Mouse (Mus musculus): Measurements from ENCODE around the gene Lsr.

The Lsr gene

DNA sequence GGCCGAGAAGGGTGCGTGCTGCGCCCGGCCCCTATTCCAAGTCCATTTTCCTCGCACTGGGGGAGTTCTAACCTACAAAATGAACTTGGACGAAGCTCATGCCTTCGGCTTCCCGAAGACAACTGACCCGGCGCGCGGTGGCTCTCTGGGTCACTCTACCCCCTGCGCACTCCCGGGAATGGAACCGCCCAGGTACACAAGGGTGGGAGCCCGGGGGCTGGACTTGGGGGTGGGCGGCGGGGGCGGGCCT is at the start of gene Lsr:
Gene Lsr, minus strand, starts transcription at position 214 of the 250 bp plus-strand sequence.
- DNase-seq (ENCODE audit: low read depth, low spot score) = no peak

- DNase-seq (ENCODE audit: low read depth, low spot score) = no peak
These were observed 44.0 kb upstream of the Lsr start for GRCm38 (mm10) chr7:31017104-31017901.

DNA sequence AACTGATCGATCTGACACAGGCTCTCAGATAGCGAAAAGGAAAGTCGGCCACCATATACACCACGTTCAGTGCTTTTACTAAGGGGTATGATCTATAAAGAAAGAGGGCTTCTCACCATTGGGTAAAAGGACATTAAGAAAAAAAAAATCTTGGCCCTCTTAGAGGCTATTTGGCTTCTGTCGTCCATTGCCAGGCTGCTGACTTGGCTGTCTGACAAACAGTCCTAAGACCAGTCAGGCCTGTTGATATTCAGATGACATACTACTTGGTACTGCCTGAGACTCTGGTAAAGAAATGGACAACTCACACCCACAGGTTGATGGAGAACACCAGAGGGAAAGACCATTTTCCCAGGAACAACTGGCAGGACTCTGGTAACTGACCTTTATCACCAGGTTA is 39.7 kb upstream of the Lsr start:
- no peak for DNase-seq (ENCODE audit: low read depth, low spot score)

GRCm38 (mm10) chr7:31008889-31009288 is 35.6 kb upstream of the Lsr start:
- no peak for DNase-seq (ENCODE audit: low read depth, low spot score)

DNA sequence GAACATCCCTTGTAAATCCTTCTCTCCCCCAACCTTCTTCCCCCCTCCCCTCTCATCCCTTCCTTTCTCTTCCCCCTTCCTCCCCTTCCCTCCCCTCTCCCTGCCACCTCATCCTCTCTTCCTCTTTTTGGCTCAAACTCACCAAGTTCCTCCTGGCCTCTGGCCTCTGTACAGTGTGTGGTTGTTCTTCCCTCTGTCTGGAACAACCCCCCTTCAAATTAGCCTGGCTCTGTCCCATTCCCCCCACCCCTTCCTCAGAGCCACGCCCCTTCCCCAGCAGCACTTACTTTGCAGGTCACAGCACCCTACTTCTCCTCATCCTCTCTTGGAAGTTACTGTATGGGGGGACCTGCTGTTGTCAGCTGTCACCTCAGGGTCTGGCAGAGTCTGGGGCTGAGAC is 34.9 kb upstream of the Lsr start:
- DNase-seq (ENCODE audit: low read depth, low spot score) = no peak

DNA sequence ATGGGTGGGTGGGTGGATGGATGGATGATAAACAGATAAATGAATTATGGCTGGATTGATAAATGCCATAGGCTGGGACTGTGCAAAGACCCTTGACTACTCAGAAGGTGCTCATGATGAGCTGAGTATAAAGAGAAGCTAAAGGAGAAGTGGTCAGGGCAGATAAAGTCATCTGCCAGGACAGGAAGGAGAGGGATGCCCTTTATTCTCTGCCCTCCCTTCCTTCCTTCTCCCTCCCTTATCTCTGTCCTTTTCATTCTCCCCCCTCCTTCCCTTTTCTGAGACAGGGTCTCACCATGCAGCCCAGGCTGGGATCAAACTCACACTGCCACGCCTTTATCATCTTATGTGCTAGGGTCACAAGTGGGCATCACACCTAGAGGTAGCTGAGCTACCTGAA is 34.5 kb upstream of the Lsr start:
- no peak for DNase-seq (ENCODE audit: low read depth, low spot score)

GRCm38 (mm10) chr7:31002650-31003049 is 29.4 kb upstream of the Lsr start:
- no peak for DNase-seq (ENCODE audit: low read depth, low spot score)

GRCm38 (mm10) chr7:31000505-31001020 is 27.3 kb upstream of the Lsr start:
- peak; percentile 8 for DNase-seq (ENCODE audit: low read depth, low spot score)

GRCm38 (mm10) chr7:30996491-30996890 is 23.2 kb upstream of the Lsr start:
- no peak for DNase-seq (ENCODE audit: low read depth, low spot score)

DNA sequence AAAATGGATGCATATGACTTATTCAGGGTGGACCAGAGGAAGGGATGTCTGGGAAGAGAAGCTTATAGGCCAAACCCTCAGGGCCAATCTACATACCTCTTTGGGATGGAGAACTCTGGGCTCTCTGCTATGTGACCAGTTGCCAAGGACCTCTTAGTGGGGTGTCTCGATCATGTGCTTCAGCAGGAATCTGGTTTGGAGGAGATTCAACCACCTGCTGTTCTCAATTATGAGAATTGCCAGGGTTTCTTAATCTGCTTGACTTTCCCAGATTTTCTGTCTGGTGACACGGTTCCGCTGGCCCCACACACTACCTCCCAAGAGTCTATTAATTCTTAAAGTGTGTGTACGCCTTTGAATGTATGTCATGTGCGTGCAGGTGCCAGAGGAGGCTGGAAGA is 20.7 kb upstream of the Lsr start:
- no peak for DNase-seq (ENCODE audit: low read depth, low spot score)

- no peak for DNase-seq (ENCODE audit: low read depth, low spot score)
These were observed 18.9 kb upstream of the Lsr start for GRCm38 (mm10) chr7:30992148-30992547.

DNA sequence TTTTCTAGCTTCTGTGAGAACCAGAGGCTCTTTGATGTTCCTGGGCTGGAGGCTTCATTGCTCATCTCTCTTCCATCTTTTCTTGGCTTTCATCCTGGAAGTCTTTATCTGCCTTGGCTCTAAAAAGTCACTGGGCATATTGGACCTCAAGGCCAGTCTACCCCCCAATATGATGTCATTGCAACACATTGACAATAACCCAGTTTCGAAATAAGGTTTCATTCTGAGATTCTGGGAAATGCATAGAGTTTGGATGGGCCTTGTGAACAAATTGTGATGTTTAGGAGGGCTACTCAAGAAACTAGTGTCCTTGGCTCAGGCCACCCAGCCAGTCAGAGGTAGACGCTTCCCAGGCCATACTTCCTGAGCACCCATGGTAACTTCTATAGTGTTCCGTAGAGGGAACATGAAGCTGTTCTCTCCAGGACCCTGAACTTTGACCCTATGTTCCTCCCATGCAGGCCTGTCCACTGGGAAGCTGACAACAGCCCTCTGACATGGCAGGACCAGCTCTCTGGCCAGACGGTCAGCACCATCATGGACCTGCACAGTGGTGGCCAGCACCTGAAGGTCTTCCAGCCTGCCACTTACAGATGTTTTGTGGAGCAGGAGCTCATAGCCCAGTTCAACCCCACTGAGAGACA is 15.4 kb upstream of the Lsr start:
- no peak for DNase-seq (ENCODE audit: low read depth, low spot score)

DNA sequence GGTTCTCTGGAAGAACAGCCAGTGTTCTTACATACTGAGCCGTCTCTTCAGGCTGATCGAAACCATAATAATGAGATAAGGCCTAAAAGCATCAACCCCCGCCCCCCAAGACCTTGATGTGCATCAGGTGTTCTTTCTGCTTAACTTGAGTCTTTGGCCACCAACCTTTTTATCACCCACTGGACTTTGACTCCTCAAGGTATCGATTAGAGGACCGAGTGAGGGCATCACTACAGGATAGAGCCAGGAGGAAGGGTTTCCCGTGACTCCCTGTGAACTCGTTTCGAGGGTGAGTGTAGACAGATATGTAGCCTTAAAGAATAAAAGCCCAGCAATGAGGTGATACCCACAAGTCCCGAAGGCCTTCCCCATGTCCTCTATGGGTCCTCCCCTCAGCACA is 12.1 kb upstream of the Lsr start:
- DNase-seq (ENCODE audit: low read depth, low spot score) = no peak

DNA sequence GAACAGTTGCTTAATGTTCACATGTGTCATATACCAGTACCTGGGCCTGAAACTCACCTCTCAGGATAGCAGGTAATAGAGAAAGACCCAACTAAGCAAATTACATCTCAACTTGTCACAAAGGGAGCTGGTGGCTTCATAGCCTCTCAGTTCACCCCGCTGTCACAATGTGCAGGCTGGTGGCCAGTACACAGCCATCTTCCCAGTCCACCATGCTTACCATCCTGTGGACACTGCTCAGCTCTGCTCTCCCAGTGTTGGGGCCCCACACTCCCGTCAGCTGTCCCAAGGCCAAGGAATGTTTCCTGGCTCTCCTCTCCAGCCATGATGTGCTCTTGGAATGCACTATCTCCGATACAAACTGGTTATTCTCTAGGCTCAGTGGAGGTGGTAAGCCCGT is 8.4 kb upstream of the Lsr start:
- DNase-seq (ENCODE audit: low read depth, low spot score) = no peak

DNA sequence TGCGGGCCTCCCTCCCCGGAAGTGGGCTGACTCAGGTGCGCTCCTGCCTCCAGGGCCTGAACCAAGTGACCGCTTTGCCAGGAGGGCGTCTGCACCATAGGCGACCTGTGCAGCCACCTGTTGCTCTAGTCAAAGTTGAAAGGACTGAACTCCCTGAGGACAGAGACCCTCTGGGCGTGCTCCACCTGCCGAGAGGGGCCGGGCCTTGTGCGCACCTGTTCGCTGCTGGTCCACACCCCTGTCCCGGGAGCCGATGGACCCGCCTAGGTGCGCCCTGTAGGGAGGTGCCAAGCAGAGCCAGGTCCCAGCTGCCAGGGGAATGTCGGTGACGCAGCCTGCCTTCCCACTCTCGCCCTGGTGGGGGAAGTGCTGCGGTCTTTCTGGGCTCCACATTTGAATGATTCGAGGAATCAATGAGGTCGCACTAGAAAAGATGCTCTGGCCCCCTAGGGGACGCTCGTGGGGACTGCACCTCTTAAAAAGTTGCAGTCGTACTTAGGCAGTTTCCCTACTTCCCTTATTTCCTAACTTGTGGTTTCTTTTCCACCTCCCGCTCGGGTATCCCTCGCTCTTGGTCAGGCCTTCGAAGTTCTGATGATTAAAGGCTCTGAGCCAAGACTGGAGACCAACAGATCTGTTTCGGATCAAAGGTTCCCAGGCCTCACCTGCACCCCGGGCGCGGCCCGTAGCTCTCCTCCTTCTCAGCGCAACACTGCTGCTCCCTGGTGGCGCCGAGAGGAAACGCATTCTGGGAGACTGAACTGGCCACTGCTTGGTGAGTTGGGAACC is 431 bp upstream of the Lsr start, which contains the start of gene Fam187b:
Gene Fam187b, plus strand, starts transcription at position 290 of the 789 bp plus-strand sequence.
- DNase-seq (ENCODE audit: low read depth, low spot score) = peak; percentile 57

DNA sequence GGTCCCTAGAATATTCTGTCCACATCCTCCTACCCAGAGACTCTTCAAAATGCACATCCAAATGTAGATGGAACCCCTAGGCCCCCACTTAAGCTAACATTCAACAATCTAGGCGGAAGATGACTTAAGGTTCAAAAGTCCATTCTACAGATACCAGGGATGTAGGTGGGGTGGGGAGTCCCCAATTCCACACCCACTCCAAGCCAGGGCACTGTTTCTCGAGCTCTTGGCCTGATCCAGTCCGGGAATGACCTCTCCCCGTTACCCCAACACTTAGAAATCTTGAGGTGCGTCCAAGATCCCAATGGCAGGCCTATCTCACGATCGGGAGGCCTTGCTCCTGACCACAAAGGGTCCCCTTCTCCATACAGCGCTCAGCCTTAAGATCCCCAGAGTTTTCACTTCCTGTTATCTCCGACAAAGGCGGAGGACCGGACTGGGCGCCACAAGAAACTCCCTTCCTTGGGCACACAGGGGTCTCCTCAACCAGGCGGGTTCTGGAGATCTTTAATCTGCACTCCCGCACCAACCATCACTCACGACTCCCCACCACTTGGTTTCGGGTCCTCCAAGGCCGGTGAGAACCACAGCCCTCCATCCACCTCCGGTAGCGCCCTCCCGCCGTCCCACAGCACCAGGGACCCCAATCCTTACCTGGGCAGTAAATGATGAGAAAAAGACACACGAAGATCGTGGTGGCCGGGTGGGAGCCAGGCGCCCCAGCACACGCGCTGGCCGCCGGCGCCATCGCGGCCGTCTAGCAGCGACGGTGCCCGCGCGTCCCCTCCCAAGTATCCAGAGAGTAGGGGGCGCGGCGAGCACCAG is 626 bp downstream of the Lsr start:
- DNase-seq (ENCODE audit: low read depth, low spot score) = no peak

DNA sequence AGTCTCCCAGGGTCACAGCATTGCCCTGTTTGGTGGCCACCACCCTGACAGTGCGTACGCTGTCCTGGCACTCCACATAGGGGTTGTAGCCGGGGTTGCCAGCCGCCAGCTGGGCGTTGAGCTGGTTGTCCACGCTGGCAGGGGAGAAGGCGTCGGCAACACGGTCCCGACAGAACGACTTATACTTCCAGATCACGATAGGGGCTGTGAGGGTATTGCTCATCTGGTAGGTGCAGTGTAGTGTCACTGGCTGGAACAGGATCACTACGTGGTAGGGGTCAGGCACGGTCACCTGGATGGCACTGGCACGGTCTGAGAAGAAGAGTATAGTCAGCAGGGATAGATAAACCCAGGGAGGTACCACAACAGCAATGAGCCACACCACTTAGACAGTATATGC is 1.4 kb downstream of the Lsr start:
- DNase-seq (ENCODE audit: low read depth, low spot score) = no peak

GRCm38 (mm10) chr7:30969174-30969573 is 4.1 kb downstream of the Lsr start:
- DNase-seq (ENCODE audit: low read depth, low spot score) = no peak

DNA sequence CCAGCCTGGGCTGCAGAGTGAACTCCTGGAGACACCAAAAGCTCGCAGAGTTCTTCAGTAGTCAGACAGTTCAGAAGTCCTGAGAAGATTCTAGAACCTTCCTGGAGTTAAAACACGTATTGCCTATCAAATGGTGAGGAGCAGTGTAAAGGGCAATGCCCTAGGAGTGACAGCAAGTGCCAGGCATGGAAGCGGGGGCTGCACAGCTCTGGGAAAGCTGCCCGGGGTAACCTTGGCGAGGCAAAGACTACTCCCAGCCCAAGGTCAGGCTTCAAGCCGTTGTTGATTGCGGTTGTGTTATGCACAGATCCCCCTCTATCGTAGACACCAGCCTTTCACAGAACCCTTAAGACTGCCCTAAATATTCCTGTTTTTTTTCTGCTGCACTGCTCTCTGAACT is 4.7 kb downstream of the Lsr start:
- DNase-seq (ENCODE audit: low read depth, low spot score) = no peak

DNA sequence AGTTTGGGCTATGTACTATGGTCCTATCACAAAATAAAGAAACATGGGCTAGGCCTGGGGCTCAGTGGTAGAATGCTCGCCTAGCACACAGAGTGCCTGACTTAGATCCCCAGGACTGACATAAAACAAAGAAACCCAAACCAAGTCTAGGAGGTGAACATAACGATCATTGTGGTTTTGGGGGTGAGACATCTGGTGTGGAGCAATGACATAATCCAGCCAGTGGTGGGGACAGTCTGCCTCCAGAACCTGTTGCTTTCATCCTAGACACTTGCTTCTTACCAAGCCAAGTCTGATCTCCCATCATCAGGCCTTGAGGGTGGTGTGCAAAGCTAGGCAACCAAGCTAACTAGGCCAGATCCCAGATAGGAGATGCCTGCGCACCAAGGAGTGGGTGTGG is 6.6 kb downstream of the Lsr start:
- no peak for DNase-seq (ENCODE audit: low read depth, low spot score)

- no peak for DNase-seq (ENCODE audit: low read depth, low spot score)
These were observed 7.6 kb downstream of the Lsr start for GRCm38 (mm10) chr7:30965677-30966076.

DNA sequence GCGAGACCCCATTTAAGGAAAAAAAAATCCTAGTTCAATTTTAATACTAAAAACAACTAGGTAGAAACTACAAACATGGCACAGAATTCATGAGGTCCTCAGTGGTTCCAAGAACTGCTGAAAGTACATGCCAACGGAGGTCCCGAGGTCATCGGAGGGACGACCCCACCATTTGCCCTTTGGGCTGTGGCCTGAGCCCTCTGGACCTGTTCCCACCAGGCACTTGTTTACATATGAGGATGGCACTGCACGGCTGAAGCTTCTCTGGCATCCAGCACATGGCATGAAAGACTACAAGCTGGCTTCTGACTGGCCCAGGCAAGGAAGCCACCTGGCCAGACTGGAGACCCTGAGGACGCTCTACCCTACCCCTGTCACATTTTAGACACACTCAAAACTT is 8.9 kb downstream of the Lsr start:
- no peak for DNase-seq (ENCODE audit: low read depth, low spot score)
